Mouse (Mus musculus) neural tube, embryonic 10.5 days (tissue): ENCODE results near the gene Plcb4.
"Not testable (repeated sequence)": the region's sequence is repeated elsewhere in the genome, so short reads cannot be mapped to it uniquely, and the experiment has no call there.

Source experiments
- DNase-seq: peaks from one replicate; pipeline ENCODE4 v3.0.0-alpha.2; 2017; ENCODE audit warnings: low spot score; ENCODE audit errors: extremely low spot score

Plcb4 gene

DNA sequence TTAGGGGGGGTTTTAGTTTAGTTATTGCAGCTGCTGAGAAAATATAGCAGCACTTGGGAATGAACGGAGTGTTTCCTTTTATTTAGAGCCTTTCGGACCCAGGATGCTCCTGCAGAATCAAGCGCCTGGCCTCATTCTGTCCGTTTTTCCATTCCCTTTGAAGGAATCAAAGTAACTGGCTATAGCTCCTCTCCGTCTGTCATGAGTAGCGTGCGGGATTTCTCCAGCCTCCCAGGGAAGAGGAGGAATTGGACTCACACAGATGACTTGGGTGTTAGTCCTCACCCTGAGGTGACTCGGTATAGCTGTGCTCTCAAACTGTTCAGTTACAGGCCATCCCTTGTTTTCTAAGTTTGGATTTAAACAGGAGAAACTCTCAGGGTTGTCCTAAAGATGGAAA, 14.8 kb downstream of the Plcb4 start:
- DNase-seq, result no peak

DNA sequence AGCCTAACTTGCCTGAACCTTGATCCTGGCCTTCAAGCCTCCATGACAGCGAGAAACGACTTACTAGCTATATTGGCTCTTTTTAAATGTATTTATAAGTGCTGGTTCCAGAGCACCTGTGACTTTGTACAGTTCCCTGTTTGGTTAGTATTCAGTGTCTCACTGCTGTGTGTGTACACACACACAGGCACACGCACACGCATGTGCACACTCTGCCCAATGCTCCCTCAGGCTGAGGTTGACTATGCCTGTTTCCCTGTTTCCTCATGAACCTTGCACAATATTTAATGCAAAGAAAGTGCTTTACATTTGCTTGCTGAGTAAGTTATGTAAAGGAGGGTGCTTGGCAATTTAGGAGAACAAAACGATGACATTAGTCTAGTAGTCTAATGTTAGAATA, 16.5 kb downstream of the Plcb4 start:
- DNase-seq, result no peak

DNA sequence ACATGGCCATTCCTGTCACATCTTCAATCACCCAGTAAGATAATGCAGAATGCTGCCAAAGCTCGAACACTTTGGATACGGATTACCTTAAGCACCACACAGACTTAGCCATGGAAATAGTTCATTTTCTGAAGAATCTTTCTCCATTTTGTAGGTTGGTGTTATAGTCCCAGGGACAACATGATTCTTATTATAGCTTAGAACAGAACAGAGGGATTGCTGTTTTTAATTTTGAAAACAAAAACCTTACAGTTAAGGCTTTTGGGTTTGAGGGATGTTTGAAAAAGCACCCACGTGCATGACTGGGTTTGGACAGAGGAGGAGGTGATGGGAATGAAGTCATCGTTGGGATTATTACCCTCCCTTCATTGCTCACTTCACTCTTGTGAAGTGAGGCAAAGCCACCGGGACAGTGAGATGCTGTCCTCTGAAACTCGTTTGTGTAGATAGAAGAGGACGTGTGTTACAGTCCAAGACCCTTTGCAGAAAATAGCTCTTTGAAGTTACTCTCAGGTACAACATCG, 18.2 kb downstream of the Plcb4 start:
- no peak for DNase-seq

DNA sequence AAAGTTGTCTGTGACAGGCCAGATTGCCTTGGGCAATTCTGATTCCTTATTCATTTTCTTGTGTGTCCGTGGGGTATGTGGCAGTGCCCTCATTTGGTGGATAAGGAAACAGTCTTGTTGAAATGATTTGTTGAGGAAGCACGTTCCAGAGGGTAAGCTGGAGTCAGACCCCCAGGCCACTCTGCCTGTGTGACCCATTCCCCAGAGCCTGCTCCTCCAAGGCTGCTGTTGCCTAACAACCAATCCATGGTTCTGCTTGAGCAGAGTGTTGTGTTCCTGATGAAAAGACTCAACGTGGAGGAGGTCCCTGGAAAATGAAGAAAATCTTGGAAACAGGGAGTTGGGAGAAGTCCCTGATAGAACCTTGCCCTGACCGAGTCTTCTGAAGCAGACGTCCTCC, 18.8 kb downstream of the Plcb4 start:
- no peak for DNase-seq

DNA sequence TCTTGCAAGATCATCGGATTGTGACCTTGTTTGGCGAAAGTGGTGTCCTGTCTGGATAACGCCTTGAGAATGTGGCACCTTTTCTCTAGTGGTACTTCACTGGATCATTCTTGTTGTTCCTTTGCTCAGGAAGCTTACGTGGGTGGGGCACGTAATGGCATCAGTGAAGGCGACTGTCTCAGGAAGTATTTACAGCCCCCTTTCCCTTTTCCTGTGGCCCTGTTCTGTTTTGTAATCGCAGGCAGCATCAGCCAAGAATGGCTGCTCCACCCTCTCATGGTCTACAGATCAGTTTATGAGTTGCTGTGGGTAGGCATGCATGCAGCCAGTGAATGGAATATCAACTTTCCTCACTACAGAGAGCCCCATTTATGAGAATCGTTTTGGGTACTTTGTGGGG, 21.2 kb downstream of the Plcb4 start:
- DNase-seq, result no peak

DNA sequence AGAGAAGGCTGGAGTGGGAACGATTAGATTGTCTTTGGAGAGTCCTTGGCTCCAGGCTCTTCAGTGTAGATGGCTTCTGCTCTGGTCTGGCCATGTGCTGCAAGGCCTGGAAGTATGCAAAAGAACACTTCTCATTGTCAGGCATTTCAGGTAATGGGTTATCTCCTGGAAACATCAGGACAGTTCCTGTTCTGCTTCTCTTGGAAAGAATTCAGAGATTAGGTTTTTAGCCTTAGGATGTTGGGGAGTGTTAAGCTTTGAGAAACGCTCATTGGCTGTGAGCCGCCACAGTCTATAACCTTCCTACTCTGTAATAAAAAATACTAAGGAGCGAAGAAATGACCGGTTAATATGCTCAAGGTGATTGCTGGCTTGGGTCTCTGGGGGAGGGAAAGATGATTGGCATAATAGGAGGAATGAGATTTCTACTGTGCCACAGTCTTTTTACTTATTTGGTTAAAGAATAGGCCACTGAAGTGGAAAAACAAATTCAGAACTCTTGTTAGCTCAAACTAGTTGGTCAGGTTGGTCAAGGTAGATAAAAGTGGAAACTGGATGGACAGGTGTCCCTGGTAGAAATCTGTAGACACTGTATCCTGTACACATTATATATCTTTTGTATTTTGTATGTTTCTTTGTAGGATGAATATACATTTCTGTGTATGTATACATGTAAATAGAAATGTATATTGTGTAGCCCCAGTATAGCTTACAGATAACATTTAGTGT, 21.8 kb downstream of the Plcb4 start:
- no peak for DNase-seq

DNA sequence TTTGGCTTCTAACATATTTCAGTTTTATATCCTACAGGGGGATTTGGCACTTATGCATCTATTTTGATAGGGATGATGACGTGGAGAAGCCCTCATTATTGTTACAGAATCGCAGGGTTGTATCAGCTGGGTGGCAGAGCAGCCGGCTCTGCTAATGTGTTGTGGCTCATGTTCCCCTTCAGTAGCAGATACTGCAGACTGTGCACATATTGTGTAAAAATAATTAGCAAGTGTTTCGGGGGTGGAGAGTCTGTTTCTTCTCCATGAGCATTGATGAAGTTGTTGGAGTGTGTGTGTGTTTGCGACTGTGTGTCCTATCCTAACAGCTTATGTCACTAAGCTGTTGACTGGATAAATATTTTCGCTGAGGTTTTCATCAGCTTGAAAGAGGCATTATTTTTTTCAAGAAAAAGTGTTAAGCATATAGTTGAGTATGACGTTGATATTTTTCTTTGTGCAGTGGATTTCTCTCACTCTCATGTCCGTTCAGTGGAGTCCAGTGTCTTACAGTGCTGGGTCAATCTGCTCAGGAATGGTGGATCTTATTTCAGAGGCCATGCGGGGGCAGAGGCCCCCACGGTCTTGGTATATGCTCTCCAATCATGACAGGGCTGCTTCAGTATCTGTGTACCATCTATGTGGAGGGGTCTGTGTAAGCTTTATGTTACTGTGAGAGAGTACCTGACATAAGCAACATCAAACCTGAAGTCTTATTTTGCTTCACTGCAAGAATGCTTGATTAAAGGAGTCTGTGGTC, 25.1 kb downstream of the Plcb4 start:
- no peak for DNase-seq

DNA sequence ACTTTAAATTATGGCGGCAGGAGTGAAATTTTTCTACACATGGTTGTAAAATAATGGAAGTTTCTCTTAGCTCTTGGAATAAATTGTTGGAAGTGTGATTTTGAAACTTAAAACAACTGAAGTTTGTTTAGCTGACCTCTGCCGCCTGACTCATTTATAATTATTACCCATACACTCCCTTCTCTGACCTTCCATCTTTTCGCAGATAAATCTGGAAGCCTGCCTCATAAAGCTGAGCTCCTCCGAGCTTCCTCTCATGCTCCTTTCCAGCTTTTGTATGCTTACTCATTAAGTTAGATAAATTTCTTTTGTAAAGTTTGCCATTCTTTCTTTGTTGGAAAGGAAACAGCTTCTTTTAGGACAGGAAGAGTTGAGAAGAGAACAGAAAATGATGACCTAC, 27.9 kb downstream of the Plcb4 start:
- no peak for DNase-seq

DNA sequence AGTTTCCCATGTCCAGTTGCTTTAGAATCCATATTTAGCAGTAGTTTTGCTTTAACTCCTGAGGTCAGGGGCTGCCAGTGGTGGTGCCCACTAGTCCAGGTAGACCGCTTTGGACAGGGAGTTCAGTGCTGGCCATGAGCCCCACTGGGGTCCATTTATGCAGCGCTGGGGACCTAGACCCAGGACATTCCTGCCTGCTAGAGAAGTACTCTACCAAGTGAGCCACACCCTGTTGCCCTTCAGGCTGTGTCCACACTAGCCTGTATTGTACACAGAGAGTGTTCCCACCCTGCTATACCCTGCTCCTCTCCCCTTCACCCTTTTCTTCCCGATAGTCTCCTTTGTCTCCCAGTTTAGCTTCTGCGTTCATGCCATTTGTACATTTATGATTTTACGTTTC, 28.8 kb downstream of the Plcb4 start:
- DNase-seq, result peak; percentile 11

DNA sequence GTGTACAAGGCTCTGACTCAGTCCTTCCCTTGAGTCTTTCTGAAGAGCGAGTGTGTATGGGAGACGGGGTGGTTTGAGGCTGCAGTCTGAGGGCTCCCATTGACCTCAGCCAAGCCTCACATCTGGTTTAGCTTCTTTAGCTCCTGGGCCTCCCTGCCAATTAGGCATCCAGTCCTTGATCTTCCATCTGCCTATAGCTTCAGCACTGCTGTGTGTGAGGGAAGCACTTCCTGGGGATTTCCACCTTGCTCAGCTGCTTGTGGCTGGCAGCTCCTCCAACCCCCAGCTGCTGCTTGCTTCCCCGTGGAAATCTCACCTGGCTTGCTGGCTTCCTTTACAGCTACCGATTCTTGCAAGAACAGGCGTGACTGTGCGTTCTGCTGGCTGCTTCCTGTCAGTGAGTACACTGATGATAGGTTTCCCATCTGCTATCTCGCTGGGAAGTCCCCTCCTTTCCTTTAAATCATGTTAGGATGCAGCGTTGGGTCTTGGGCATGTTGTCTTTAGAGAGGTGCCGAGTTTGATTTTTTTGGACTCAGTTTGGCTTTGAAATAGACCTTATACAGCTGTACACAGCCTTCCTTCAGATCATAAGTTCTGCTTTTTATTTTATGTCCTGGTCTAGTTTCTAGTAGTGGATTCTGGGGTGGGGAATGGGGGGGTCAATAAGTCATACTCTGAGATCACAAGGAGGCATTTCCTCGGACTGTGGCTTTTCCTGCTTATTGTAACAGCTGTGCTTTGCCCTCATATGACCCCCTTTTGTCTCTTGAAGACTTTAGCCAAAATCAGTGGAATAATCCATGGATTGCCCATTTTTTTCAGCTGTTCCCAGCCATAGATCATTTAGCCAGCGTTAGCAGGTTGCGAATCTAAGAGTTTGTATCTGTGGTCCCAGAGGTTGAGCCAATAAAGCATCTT, 34.0 kb downstream of the Plcb4 start:
- peak; percentile 43 for DNase-seq

DNA sequence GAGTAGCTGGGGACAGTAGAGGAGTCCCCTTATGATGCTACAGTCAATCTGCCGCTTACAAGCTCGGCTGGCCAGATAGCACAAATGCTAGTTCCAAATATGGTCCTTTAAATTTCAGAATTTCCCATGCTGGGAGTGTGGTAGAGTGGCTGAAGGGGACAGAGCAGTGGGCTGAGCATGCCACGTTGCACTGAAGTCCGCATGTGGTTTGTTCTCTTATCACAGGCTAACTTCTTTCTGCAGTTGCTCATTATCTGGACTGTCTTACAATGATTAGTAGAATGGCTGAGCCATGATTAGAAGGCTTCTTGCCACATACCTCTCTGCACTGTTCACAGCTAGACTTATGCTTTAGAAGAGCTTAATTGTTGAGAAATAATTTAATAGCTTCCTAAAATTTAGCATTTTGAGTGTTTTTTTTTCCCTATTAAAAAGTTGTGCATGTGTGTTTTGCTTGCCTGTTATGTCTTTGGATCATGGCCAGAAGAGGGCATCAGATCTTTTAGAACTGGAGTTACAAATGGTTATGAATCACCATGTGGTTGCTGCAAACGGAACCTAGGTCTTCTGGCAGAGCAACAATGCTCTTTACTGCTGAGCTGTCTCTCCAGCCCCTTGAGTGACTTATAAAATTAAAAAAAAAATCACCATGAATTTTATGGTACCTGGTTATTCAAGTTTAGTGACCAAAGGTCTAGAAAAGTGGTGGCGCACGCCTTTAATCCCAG, 42.0 kb downstream of the Plcb4 start:
- DNase-seq, result no peak

DNA sequence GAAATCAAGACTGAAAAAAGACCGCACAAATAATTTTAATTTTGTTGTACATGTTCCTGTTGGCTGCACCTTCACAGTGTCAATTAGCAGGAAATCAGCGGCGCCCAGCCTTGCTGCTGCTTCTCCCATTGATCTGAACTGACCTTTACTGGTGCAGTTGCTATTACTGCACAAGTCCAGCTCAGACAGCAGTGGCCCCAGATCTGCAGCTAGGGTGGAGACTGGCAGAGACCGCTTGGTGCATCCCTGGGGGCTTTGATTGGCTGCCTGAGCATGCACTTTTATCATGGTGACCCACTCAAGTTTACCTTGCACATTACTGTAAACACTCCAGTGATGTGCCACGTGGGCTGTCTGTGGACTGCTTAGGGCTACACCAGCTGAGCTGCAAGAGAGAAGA, 45.9 kb downstream of the Plcb4 start:
- no peak for DNase-seq

DNA sequence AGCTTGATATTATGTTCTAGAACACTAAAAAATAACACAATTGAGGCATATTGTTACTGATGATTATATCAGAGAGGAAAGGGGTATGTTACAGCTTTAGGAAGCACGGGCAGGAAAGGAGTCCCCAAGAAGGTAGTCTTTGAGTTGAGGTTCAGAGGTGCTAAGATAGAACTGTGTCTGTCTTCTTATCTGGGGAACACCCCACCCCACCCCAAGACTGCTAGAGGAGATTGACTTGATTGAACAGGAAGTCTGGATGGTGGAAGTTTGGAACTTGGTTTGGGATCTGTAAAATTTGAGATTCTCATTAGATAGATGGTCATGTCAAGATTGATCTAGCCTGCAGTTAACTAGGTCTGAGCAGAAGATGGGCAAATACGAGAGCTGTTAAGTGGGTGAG, 48.5 kb downstream of the Plcb4 start:
- DNase-seq, result no peak

DNA sequence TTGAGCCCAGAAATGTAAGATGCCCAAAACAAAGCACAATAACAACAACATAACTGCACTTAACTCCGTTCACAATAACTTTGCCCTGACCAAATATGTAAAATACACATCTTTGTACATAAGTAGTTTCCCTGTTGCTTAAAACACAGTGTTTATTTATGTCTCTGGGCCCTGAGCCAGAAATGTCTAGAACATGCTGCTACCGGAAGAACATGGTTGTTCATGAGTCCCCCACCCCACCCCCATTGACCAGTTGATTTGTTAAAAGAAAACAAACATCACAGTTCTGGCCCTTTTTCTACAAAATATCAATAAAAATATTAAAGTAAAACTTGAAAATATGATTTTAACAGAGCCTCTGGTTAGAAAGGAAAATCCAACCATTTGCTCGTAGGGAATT, 49.6 kb downstream of the Plcb4 start:
- DNase-seq, result no peak

DNA sequence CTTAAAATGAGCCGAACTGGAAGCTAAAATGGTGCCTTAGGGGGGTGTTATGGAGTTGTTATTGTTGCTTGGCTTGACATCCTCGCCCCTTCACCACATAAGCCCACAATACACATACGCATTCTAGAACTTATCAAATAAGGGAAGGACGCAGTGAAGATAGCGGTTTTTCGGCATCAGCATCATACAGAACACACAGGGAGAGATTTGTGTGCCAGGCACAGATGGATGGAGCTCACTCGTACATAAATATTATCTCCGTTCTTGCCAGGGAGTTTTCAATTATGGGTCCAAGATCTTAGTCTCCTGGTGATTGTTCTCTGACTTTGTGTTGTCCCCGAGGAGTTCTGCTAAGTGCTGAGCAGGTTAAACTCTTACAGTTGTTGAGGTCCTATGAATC, 50.0 kb downstream of the Plcb4 start:
- DNase-seq, result no peak

DNA sequence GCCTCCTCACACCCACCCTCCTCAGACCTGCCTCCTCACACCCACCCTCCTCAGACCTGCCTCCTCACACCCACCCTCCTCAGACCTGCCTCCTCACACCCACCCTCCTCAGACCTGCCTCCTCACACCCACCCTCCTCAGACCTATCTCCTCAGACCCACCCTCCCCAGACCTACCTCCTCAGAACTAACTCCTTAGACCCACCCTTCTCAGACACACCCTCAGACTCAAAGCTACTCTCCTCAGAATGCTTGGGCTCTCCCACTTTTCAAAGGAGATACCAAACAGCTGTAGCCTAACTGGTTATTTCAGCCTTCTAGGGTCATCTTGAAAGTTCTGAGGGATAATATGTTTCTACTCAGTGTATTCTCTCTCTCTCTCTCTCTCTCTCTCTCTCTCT, 50.9 kb downstream of the Plcb4 start:
- DNase-seq, result not testable (repeated sequence)

DNA sequence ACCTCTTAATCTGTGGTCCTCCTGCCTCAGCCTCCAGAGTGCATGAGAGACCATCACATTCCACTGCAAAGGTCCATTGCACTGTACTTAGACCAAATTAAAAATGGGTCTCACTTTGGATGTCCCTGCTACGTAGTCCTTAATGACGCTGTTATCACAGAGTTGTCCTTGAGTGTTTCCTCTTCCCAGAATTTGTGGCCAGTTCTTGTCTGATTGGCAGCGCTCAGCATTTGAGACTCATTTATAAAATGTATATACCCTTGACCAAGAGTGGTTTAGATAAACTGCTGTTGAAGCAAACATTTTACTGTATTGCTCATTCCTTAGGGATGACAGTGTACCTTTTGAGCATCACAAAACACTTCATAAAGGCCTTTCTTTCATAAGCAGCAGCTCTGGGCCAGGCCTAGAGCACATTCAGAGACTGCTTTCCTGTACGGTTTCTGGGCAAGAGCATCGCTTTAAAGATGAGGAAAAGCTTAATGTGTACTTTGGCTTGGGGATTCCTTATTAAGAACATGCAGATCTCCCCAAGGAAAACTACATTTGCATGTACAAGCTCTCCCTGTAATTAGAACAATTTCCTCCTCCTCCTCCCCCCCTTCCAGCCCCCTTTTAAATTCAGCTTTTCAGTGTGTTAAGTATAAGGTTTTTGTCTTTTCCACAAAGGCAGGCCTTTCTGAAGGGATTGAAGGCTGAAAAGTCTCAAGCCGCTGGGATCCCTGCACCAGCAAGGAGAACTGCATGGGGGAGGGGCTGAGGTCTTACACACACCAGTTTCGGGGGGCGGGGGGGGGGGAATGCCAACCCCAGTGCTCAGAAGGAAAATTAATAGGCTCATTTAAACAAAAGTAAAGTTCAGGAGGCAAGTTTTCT, 52.5 kb downstream of the Plcb4 start:
- DNase-seq, result peak; percentile 26

DNA sequence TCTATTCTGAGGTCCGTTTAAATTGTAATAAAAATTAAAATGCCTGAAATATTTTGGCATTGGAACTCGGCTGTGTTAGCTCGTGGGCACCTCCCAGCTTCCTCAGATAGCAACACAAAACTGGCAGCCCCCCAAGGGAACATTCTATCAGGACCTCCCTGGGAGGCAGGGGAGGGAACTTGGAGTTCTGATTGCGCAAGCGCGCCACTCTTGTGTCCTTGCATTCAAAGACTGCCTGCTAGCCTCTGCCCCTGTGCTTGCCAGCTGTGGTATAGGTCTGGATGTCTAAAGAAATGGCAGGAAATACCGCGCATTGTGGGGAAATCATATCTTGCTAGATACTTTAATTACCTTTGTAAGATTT, 53.1 kb downstream of the Plcb4 start:
- peak; percentile 31 for DNase-seq

DNA sequence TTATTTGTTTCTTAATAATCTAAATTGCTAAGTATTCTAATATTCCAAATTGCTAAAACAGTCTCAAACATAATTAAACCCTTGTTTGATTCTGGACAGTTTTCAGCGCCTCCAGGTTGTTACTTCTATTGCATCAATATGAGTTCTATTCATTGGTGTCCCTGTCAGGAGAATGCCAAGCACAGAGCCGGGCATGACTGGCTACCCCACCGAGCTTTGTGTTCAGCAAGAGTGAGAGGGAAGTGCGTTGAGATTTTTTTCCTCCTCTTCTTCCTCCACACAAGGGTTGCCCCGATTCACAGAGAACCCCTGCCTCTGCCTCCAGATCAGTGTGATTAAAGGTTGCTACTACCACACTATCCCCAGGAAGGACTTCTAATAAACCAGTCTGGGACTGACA, 53.5 kb downstream of the Plcb4 start:
- DNase-seq, result no peak

DNA sequence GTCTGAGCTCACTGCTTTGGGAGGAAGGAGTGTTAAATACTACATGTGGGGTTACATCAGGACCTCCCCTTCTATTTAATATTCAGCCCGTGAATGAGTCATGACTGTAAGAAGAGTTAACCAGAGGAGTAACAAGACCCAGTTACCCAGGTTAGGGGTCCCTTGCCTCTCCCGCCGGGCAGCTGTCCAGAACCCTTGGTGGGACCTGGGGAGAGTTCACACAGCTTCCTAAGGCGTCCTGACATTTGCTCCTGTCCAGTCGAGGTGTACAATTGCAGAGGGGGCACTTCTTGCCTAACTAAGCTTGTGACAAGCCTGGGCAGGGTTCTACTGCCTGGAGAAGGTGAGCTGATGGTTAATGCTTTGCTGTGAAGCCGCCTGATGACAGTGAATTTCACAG, 54.1 kb downstream of the Plcb4 start:
- DNase-seq, result no peak
